Mouse (Mus musculus) heart, adult 9 months (tissue): ENCODE measurements around the gene Zdhhc3.

Experiments used
- DNase-seq, 2 experiments: peaks; one replicate each; pipeline ENCODE4 v3.0.0; 2022; ENCODE audit warnings: low spot score in 2 of 2

The Zdhhc3 gene

DNA sequence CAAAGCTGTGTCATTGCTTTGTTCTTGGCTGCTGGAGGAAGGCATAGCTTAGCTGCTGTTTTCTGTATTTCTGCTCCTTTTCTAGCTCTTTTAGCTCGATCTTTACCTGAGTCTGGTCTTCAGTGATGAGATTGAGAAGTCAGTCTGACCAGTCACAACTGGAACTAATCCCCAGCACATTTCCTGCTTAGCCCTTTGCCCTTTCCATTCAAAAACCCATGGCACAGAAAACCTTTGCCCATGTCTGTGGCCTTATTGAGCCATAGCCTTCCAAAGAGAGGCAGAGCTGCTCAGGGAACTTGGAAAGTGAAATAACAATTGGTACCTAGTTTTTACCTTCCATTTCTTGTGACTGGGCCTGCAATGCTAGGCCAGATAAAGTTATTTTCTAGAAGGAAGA, 2.6 kb upstream of the Zdhhc3 start:
- DNase-seq: no peak

DNA sequence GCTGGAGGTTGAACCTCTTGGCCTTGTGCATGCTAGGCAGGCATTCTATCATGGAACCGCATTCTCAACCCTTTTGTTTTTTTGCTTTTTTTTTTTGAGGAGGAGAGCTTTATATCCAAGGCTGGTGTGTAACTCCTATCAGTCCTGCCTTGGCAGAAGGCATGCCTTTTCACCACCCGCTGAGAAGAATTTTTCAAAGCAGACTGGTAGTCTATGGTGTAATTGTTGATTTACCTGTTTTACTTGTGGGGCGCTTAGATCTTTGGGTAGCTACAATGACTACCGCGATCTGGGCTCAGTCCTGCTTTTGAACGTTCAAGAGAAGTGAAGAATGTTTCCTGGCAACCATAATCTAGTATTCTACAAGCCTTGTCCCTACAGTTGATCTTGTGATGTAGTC, 926 bp upstream of the Zdhhc3 start:
- DNase-seq: no peak

DNA sequence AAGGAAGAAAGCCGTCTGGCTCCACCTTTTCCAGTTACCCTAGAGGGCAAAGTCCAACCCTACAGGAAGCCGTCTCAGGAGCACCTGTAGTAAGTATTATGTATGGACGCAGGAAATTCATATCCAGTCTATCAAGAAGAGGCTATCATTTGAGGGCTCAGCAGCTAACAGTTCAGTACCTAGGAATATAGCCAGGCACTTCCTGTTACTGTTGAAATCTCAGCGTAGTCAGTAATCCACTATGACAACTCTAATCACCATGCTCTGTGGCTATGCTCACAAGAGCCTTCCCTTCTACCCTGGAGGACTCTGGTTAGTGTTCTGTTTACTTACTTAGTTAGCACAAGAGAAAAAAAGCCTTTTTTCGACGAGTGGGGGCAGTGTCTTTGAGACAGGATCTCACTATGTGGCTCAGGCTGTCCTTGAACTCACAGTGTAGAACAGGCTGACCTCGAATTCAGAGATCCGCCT, 1.2 kb downstream of the Zdhhc3 start:
- no peak for DNase-seq

DNA sequence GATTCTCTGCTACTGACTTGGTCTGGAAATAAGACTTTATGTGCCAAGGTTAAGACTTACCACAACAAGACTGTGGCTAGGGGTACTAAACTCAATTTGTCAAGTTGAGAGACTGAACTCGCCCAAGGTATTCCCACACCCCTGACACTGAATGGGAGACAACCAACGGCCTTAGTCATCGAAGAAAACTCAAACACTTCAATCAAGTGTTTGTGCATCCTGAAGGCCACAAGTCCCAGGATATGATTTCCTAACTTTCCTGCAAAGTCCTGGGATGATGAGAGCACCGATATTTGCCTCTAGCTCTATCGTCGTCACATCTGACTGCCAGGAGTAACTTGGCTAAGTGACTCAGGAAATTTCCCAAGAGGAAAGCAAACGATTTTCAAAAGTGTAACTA, 3.8 kb downstream of the Zdhhc3 start:
- no peak for DNase-seq

DNA sequence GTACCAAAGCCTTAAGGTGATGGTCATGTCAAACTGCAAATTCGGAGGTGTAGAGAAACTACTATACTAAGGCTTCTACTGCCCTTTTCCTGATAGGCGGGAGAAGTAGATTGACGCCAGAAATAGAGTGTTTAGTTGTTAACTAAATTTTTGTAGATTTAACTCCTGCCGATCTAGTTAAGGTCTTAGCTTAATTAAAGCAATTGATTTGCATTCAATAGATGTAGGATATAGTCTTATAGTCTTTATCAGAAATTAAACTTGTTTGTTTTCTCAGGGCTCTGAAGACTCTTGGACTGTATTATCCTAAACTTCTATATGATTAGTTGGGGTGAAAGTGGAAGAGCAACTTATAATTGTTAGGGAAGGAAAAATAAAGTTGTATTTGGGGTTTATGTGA, 5.8 kb downstream of the Zdhhc3 start:
- DNase-seq: no peak

DNA sequence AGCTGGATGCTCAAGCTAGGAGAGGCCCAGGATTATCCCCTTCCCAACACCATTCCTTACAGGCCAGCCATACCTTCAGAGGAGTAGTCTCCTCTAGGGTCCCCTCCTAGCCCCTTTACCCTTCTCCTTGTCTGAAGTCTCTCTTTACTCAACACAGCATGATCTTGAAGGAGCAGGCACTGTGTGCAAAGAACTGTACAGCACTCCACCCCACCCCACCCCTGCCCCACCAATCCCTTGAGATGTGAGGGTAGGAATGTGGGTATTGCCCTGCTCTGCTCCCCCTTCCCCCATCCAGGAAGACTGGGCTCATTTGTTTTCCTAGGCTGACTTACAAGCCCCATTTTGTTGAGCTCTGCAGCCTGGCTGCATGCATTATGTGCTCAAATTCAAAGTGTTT, 8.6 kb downstream of the Zdhhc3 start:
- DNase-seq: no peak

DNA sequence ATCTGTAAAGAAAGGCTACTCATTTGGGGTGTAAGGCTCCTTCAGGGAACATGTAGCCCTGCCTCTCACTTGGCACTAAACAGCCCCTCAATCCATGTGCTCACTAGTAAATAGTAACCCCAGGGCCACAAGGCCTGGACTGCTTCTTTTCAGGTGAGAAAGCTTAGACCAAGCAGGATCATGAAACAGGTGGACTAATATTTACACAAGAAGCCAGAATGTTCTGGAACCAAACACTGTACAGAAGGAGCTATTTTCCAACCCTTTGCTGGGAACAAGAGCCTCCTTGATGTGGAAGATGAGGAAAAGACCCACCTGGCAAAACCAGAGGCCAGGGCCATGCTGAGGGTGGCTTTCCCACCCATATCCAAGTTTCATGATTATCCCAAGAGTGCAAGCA, 9.6 kb downstream of the Zdhhc3 start:
- DNase-seq: no peak

DNA sequence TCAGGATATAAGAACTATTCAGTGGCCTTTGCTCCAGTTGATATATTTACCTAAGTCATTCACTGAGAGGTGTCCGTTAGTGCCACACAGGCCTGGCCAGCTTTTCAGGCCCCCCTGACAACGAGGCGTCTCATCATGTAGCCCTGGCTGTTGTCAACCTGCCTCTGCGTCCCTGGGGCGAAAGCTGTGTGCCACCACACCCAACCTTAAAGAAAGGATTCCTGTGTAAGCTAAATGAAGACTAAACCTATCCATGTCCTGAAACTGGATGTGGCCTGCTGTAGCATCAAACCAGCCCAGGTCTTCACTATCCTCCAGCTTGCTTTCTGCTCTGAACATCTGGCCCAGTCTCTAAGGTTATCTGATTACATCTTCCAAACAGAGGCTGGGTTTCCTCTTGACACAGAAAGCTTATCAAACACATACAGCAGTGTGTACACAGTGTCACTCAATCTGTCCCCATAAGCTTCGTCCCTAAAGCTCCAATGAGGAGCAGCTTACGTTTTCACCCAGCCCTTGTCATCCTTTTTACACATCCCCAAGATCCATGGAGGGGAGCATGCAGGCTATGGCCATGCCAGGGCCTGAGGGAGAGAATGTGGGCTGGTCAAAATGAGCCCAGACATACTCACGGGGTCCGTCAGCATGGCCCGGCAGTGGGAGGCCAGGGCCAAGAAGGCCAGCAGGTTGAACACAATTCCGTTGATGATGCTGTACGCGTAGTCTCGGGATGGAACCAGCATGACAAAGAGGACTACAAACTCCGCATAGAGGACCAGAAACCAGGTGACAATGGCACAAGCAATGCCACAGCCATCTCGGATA, 13.2 kb downstream of the Zdhhc3 start:
- no peak for DNase-seq

DNA sequence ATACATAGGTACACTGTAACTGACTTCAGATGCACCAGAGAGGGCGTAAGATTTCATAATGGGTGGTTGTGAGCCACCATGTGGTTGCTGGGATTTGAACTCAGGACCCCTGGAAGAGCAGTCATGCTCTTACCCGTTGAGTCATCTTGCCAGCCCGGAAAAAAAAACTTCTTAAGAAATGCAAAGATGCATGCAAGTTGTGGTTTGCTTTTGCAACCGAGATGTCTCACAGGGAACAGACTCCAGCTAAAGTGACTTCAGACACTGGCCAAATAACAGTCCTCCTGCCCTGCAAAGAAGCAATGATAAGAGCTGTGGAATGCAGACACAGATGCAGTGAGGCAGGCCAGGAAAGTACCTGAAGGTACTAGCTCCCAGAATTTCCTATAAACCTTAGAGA, 22.2 kb downstream of the Zdhhc3 start:
- no peak for DNase-seq

DNA sequence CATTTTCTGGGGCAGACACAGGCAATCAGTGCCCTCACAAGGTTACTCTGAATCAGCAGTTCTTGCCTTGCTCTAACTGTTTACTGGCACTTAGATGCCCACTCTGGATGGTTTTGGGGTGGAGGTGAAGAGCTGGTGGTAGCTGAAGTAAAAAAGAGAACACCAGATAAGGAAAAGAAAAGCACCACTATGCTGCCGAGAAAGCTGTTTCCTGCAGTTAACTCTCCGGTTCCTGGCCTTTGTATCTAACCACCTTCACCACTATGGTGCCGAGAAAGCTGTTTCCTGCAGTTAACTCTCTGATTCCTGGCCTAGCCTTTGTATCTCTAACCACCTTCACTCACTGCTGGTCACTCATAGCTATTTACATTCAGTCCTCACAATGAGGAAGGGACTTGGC, 25.4 kb downstream of the Zdhhc3 start:
- DNase-seq: no peak

DNA sequence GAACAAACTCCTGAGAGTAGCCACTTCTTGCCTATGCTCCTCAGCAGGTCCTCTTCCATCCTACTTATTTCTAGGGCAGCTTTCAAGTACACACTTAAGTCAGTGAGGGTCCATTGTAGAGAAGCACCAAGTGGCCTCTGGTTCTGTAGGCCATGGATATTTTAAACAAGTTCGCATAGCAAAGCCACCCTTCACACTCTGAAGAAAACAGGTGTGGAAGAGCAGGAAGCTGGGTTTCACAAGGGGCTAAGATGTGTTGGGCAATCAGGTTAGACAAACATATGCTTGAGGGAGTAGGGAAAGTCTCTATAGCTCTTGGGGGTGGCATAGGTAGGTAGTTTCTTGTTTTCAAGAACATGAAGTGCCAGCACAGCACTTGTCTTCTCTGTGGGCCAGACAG, 27.6 kb downstream of the Zdhhc3 start:
- DNase-seq: no peak

DNA sequence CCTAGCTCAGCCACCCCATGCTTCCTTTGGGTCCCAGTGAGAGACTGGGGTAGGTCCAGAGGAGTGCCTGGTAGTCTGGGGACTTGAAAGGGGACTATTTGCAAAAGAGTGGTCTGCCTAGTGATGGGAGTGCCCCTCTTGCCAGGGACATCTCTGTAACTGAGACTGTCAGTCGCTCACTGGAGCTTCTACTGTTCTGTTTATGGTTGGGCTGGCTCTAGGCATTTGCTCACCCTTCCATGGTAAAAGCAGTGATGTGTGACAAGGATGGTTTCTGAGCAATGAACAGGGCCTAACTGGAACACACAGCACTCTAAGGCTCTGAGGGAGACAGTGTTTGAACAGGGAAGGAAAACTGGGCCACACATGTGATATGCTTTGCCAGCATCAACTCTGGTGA, 32.2 kb downstream of the Zdhhc3 start:
- DNase-seq: no peak

DNA sequence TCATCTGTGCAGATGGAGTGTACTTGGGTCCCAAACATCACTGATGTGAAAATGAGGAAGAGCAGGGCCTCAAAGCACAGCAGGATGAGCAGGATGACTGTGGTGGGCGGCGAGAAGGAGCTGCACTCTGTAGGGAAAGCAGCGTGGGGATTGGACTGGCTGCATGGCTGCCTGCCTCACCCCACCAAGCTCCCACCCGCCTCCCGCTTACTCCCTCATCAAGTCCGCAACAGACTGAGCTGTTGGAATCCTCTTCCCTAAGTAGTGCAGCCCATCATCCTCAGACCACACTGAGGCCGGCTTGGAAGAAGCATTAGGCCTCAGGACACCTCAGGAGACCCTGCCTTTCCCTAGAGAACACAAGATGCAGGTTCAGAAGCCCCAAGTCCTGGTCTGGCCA, 32.6 kb downstream of the Zdhhc3 start:
- no peak for DNase-seq

DNA sequence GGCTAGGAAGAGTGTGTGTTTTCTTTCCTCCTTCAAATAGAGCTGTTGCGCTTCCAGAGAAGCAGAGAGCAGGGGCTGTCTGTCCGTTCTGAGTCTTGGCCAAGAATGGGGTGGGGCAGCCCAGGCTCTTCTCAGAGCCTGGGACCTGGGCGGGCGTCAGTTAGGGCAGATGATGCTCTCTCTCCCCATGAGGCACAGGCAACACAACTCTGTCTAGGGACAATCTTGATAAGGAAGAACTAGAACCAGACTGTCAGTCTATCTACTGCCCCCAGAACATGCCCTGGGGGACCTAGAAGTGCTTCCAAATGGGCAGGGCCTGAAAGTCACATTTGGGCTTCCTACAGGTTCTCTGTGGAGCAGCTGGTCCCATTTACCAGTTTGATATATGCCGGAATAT, 33.9 kb downstream of the Zdhhc3 start:
- DNase-seq: no peak

DNA sequence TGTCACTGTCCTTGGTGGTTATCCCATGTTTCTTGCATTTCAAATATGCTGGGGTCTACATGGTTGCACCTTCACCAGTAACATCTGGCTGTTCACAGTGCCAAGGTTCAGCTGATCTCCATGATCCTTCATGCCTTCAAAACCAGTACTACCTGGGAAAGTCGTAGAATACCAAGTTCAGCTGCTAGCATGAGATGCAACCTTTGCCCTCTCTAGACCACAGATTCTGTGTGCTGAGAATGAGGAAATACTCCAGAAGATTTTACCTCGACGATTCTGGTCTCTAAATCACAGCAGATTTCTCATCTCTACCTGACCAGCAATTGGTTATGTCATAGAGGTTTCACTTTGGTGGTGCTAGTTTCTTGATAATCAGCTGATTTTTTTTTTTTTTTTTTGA, 52.8 kb downstream of the Zdhhc3 start:
- no peak for DNase-seq

DNA sequence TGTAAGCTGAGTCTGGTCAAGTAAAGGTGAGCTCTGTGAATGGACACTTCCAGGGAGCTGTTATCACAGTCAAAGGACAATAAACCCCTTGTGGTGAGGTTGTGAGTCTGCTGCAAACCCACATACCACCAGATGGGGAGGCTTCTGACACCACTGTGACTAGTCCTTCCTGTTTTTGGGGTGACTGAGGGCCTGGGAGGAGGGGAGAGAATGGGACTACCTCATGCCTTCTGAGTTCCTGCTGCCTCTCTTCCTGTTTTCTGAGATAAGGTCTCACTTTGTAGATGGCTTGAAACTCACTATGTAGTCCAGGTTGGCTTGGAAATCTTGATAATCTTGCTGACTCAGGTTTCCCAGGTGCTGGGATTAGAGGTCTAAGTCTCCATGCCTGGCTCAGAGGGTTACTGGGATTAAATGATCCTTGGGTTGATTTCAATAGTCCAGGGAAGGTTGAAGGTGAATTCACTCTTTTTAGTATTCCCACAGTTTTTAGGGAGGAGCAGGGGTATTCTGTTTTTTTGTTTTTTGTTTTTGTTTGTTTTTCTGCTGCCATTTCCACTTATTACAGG, 54.2 kb downstream of the Zdhhc3 start:
- no peak for DNase-seq

DNA sequence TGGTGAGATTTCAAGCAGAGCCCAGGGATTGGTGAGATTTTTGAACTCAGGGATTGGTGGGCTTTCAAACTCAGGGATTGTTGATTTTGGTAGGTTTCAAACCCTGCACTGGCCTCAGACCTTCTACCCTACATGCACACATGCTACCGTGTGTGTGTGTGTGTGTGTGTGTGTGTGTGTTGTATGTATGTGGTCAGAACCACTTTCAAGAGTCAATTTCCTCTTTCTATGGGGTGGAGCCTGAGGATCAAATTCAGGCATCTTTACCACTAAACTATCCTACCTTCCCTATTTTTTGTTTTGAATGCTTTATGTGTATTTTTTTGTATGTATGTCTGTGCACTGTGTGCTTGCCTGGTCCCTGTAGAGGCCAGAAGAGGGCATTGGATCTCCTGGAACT, 65.3 kb downstream of the Zdhhc3 start:
- DNase-seq: no peak

DNA sequence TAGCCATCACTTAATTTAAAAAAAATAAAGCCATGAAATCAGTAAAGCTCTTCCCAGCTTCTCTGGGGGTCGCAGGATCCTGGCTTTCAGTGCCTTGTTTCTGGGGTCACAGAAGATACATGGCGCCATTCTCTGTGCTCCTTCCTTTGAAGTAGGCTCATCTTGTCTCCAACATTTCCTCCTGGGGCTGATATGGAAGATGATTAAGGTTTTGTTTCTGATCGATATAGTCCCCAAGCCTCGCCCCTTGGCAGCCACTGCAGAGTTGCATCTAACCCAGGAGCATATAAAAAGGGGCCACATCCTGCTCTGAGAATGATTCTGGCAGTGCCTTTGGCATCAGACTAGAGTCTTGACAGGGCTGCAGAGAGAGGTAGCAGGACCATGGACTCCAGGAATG, 78.6 kb downstream of the Zdhhc3 start, which contains the start of gene Tgm4:
Gene Tgm4, plus strand, starts transcription at position 301 of the 400 bp plus-strand sequence.
- DNase-seq: no peak

DNA sequence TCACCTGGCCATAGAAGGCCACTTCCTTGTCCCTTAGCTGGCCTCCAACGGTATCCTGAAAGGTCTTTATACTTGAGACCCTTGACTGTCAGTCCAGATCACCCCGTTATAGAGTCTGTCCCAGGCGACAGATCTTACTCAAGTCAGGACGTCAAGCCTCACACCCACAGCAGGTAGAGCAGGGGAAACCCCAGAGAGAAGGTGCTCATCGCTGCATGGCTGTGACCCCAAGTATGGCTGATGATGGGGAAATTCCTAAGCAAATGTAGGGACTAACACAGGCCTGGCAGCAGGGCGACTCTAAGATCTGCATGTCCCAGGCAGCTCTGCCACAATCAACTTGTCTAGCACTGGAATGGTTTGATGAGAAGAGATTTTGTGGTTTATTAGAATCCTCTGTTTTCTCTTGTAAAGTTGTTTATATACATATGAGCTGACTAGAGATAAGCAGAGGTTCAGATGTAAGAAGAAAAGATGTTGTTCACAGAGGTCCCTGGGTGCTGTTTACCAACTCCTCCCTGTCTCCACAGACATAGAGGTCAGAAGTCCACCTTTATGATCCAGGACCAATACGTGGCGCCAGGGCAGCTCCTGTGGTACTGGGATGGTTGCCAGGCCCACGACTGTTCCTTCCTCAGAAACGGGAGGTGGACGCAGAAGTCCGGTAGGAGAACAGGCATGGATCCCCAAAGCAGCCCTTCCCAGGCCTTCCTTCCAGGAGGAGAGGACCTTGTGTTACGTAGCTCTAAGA, 81.3 kb downstream of the Zdhhc3 start:
- no peak for DNase-seq

DNA sequence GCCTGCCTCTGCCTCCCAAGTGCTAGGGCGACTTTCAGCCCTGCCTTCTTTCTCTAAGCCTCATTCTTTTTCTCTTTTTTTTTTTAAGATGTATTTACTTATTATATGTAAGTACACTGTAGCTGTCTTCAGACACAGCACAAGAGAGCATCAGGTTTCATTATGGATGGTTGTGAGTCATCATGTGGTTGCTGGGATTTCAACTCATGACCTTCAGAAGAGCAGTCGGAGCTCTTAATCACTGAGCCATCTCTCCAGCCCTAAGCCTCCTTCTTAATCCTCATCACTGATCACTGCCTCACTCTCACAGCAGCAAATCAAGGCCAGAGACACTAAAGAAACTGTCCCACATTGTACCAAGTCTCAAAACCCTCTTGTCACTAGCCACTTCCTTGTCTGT, 88.8 kb downstream of the Zdhhc3 start:
- DNase-seq: no peak

DNA sequence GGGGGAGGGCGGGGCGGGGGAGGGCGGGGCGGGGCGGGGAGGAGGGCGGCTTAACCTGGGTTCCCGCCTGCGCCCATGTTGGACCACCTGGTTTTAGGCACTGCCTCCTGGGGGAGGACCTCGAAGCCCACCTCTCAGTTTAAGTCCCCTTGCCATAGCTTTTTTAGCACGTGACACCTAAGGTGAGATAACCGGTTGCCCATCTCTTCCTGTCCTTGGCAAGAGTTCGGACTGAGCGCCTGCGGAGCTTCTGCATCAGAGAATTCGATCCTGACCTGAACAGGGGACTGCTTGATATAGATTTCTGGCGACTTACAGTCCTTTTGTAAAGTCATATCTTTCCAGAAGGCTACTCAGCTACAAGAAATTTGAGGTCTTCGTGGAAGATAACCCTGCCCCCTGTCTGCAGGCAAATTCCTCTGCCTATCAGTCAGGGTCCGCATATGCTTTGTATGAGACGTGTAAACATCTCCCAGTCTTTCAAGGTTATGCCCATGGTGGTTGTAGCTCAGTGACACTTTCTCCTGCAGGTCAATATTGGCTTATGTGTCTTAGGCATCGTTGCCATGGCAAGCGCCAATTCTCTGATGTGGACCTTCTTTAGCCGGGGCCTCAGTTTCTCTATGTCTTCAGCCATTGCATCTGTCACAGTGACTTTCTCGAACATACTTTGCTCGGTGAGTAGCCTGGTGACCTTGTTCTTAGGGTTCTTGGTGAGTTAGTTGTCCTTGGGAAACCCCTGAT, 91.2 kb downstream of the Zdhhc3 start:
- peak; percentile 25 to 33 for DNase-seq

DNA sequence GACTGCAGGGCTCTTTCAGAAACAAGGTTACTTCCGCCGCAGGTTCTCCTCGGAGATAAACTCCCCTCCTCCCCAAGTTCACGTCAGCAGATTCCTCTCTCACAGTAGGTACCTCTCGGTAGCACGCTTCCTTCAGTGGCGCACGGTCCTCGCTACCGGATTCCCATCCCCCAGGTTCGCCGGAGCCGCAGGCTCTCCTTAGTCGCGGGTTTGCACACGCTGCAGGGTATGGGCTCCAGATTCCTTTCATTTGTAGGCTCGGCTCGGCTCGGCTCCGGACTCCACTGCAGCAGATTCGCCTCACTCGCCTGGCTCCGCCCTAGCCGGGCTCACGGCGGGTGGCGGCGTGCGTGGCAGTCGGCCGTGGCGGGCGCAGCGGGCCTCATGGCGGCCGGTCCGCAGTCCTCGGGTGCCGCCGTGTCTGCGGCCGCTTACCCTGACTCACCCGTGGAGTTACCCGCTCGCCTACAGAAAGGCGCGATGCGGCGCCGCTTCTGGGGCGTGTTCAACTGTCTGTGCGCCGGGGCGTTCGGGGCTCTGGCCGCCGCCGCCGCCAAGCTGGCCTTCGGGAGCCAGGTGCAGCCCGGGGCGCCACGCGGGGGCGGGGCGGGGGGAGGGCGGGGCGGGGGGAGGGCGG, 91.9 kb downstream of the Zdhhc3 start, which contains the start of gene Tmem42:
Gene Tmem42, plus strand, starts transcription at position 332 of the 637 bp plus-strand sequence.
- DNase-seq: peak; percentile 87
